Comparison of ENCODE assay signal across 18 mouse cellular contexts in genomic region chr13:53293065-53293464, GRCm38 (mm10). TPM values are rescaled to one million over a fixed set of nuclear protein-coding genes. Genes with fewer than 3 reads are reported as not detected.
A peak's percentile ranks its signal among the peaks of the same experiment; 100 is the strongest.
DNase-seq lines count a peak whose midpoint lies in the region; ATAC-seq and TF ChIP-seq lines count a peak whose summit lies in the region.
"Had no signal": no experiment of that assay in that cellular context is flagged by ENCODE, and none has a peak within 500 bp of the region (broad histone marks: within the 10 kb centered on the region; RNA-seq: fewer than 3 reads in every experiment).

No protein-coding gene starts in this region.

- intact Hi-C loops in heart, postnatal 36 days (cut with DNase I), result no loop called here

- ATAC-seq in heart, embryonic 11.5 days (replicated peaks; ENCODE audit: insufficient number of reproducible peaks, low FRiP score, low TSS enrichment), result no peak
- ATAC-seq in kidney, embryonic 16.5 days (ENCODE audit: low FRiP score, low TSS enrichment), result no peak; the same call in 1 of the 2 replicates
- 0 out of 2 replicates have a peak, but pooled peaks have one; percentile 60 for ATAC-seq in limb, embryonic 12.5 days (ENCODE audit: insufficient number of reproducible peaks, insufficient read depth, low FRiP score, low TSS enrichment, low read depth)

- H3K9me3 ChIP-seq in heart, embryonic 11.5 days (replicated peaks; ENCODE audit: control insufficient read depth, low read length), result no peaks in the 10 kb centered on the region
- H3K9me3 ChIP-seq in kidney, embryonic 16.5 days (ENCODE audit: low read length), result peaks cover under 1% of the 10 kb centered on the region; the same call in 1 of the 2 replicates
- H3K9me3 ChIP-seq in limb, embryonic 12.5 days, result peaks cover 4% of the 10 kb centered on the region; the same call in 1 of the 2 replicates
- H3K9me3 ChIP-seq: embryonic facial prominence, embryonic 13.5 days; limb, embryonic 15.5 days had no signal

- H3K27ac ChIP-seq in heart, embryonic 11.5 days (ENCODE audit: low read depth, low read length), result no peak overlapping the region
- no peak overlapping the region for H3K27ac ChIP-seq in kidney, embryonic 16.5 days (ENCODE audit: low read length)
- peak overlapping the region; percentile 64; the same call in 1 of the 2 replicates for H3K27ac ChIP-seq in limb, embryonic 12.5 days
- no peak overlapping the region for H3K27ac ChIP-seq in cerebellum, adult 2 months (ENCODE audit: insufficient read depth, low read length)
- H3K27ac ChIP-seq: embryonic facial prominence, embryonic 13.5 days; limb, embryonic 15.5 days had no signal

- no peak for TF ChIP-seq POLR2A in cerebellum, adult 2 months (IDR thresholded peaks at IDR 0.05; ENCODE audit: borderline replicate concordance, insufficient read depth, low read length)

- peaks cover 15% of the 10 kb centered on the region for H3K4me1 ChIP-seq in heart, embryonic 11.5 days (ENCODE audit: control insufficient read depth, insufficient read depth, low read length)
- H3K4me1 ChIP-seq in kidney, embryonic 16.5 days (ENCODE audit: insufficient read depth, low read length), result peaks cover 6% of the 10 kb centered on the region
- peaks cover 34% of the 10 kb centered on the region for H3K4me1 ChIP-seq in limb, embryonic 12.5 days (replicated peaks)
- H3K4me1 ChIP-seq in cerebellum, adult 2 months (ENCODE audit: control insufficient read depth, insufficient read depth, low read length), result no peaks in the 10 kb centered on the region

- H3K36me3 ChIP-seq in heart, embryonic 11.5 days (ENCODE audit: control insufficient read depth, insufficient read depth, low read length), result no peaks in the 10 kb centered on the region
- H3K36me3 ChIP-seq in kidney, embryonic 16.5 days (ENCODE audit: insufficient read depth, low read length), result no peaks in the 10 kb centered on the region
- H3K36me3 ChIP-seq in limb, embryonic 12.5 days, result no peaks in the 10 kb centered on the region
- H3K36me3 ChIP-seq: embryonic facial prominence, embryonic 13.5 days; limb, embryonic 15.5 days had no signal

- DNase-seq in heart, postnatal 36 days, result no peak
- DNase-seq in kidney, adult 18-20 months, result no peak
- DNase-seq in embryo, embryonic 11.5 days (ENCODE audit: low read depth, low spot score), result peak; percentile 75
- DNase-seq in cerebellum, adult 2 months, result no peak
- no peak for DNase-seq in layer of hippocampus, postnatal 25 days (ENCODE audit: extremely low spot score in 1 of 2, low spot score in 1 of 2)
- DNase-seq: adrenal gland, postnatal 25 days; cerebellum, adult 9-10 months; gastrocnemius, postnatal 25 days; kidney, adult 8-10 months; lung, adult 18-20 months; midbrain, embryonic 14.5 days; right cerebral cortex, postnatal 25 days; thymus, adult 18-20 months had no signal

- H3K4me2 ChIP-seq in heart, embryonic 11.5 days, result peak overlapping the region; percentile 45
- H3K4me2 ChIP-seq in kidney, embryonic 16.5 days (replicated peaks; ENCODE audit: low read depth, low read length), result peak overlapping the region; percentile 9; the same call in 1 of the 2 replicates
- H3K4me2 ChIP-seq in limb, embryonic 12.5 days, result peak overlapping the region; percentile 36
- H3K4me2 ChIP-seq: embryonic facial prominence, embryonic 13.5 days; limb, embryonic 15.5 days had no signal

- H3K27me3 ChIP-seq in heart, embryonic 11.5 days (ENCODE audit: control insufficient read depth, insufficient read depth, low read length), result no peaks in the 10 kb centered on the region
- H3K27me3 ChIP-seq in kidney, embryonic 16.5 days (ENCODE audit: insufficient read depth, low read length), result no peaks in the 10 kb centered on the region; the same call in 1 of the 2 replicates
- peaks cover 5% of the 10 kb centered on the region for H3K27me3 ChIP-seq in limb, embryonic 12.5 days
- H3K27me3 ChIP-seq in cerebellum, adult 2 months (ENCODE audit: control insufficient read depth, insufficient read depth, low read length), result no peaks in the 10 kb centered on the region
- H3K27me3 ChIP-seq: embryonic facial prominence, embryonic 13.5 days; limb, embryonic 15.5 days had no signal

- 22% methylated on average over 12 of the region's 12 CpGs for WGBS in heart, embryonic 11.5 days (ENCODE audit: insufficient replicate concordance)
- 29% methylated on average over 12 of the region's 12 CpGs for WGBS in kidney, embryonic 16.5 days
- WGBS in limb, embryonic 12.5 days, result 20% methylated on average over 12 of the region's 12 CpGs
- 78% methylated on average over 12 of the region's 12 CpGs for WGBS in cerebellum, adult 2 months

- TF ChIP-seq CTCF in cerebellum, adult 2 months (IDR thresholded peaks at IDR 0.05; ENCODE audit: borderline replicate concordance, insufficient read depth, low read depth, low read length), result no peak

- H3K9ac ChIP-seq in heart, embryonic 11.5 days (ENCODE audit: low read depth, low read length), result no peak overlapping the region
- H3K9ac ChIP-seq in kidney, embryonic 16.5 days (replicated peaks; ENCODE audit: low read length), result no peak overlapping the region
- no peak overlapping the region for H3K9ac ChIP-seq in limb, embryonic 12.5 days (replicated peaks)
- H3K9ac ChIP-seq: embryonic facial prominence, embryonic 13.5 days; limb, embryonic 15.5 days had no signal

- H3K4me3 ChIP-seq in heart, embryonic 11.5 days (ENCODE audit: low read depth, low read length), result no peak overlapping the region
- H3K4me3 ChIP-seq in kidney, embryonic 16.5 days (ENCODE audit: low read length), result no peak overlapping the region
- H3K4me3 ChIP-seq in limb, embryonic 12.5 days (replicated peaks), result no peak overlapping the region
- H3K4me3 ChIP-seq in cerebellum, adult 2 months (replicated peaks; ENCODE audit: insufficient read depth, low read depth, low read length), result no peak overlapping the region
- H3K4me3 ChIP-seq: embryonic facial prominence, embryonic 13.5 days; limb, embryonic 15.5 days had no signal

RNA-seq across cellular contexts. Expression of gene Ror2, which starts 7.1 kb away (rescaled TPM):
- polyA plus RNA-seq in heart, embryonic 11.5 days (2014; fragmentation: Nextera tagmentation; extraction: Ambion mirVana), result 10.2 and 12.6 TPM in 2 replicates
- total RNA-seq in heart, postnatal 36 days (2021), result 1 to 10 TPM; 1.3 to 1.9 TPM
- polyA plus RNA-seq in kidney, embryonic 16.5 days (2015; fragmentation: Nextera tagmentation; extraction: Ambion mirVana), result 9.9 and 10.4 TPM in 2 replicates
- 44.2 and 45.2 TPM in 2 replicates for polyA plus RNA-seq in limb, embryonic 12.5 days (2016; fragmentation: Nextera tagmentation; extraction: Ambion mirVana)
- polyA plus RNA-seq in cerebellum, adult 2 months (2012; rRNA removed), result 1.1 and 1.4 TPM in 2 replicates
- total RNA-seq in layer of hippocampus, postnatal 25 days (2021), result 1 to 10 TPM in 1 of 2 experiments, under 1 TPM in 1; 0.86 to 1.1 TPM
